Mouse (Mus musculus) ES-Bruce4 (cell line): ENCODE measurements at regions not wholly inside any gene's neighbourhood (a gene's known extent, or its start where the extent isn't known, plus 50 kb on each side); places are given as distances from the start of the nearest gene placed in this dataset.

Experiments used
- CTCF ChIP-seq: IDR thresholded peaks from one replicate; pipeline ENCODE4 v1.8.1; 2011; ENCODE audit warnings: low read depth, low read length
- EP300 ChIP-seq: IDR thresholded peaks from 2 replicates; pipeline ENCODE4 v1.6.1; 2011; ENCODE audit warnings: low read depth, low read length; ENCODE audit not compliant: insufficient read depth
- POLR2A ChIP-seq: IDR thresholded peaks from one replicate; pipeline ENCODE4 v1.8.1; 2011; ENCODE audit warnings: low read length; ENCODE audit not compliant: insufficient read depth

DNA sequence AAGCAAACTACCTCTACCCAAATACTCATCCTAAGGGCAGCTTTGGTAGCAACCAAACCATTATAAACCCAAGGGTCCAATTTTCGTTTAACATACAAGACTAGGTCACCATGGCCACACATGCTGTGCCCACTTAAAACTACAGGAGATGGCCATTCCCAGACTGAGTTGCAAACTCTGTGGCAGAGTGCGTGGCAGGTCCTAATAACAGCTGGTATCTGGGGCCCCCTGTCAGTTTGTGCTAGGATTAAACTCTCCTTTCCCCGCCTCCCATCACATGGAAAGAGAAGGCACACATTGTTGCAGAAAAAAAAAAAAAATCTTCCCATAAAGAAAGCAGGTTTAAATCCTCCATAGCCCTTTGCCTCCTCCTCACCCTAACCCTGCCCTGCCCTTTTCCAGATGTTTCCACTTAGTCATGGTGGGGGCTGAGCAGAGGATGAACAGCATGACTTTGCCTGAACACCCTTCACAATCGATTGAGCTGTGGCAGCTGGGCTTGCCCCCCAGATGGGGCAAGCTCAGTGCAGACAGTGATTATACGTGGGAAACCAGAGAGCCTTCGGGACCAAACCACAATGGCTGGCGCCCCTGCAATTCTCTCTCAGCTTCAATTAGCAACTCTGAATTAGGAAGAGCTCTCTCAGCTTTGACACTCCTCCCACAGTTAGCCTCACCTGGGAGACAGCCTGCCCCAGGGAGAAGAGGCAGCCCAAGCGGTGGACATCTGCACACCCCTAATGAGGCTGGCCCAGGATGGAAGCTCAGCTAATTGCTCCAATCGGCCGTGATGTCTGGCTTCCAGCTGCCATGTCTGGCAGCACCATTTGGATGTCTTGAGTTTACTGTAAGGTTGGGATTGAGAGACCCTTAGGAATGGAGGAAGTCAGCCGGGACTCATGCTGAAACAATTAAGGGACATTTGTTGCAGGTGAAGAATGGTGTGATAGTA, 365.9 kb downstream of the Tns1 start:
- TF ChIP-seq CTCF (no peak), POLR2A (no peak), EP300 (no peak)
